Mouse (Mus musculus): Measurements from ENCODE around the gene Ccdc82. TPM values are rescaled to one million over a fixed set of nuclear protein-coding genes. Genes with fewer than 3 reads are reported as not detected.

Ccdc82 gene
- polyA plus RNA-seq, 2 experiments = 8.2 to 14.7 TPM

DNA sequence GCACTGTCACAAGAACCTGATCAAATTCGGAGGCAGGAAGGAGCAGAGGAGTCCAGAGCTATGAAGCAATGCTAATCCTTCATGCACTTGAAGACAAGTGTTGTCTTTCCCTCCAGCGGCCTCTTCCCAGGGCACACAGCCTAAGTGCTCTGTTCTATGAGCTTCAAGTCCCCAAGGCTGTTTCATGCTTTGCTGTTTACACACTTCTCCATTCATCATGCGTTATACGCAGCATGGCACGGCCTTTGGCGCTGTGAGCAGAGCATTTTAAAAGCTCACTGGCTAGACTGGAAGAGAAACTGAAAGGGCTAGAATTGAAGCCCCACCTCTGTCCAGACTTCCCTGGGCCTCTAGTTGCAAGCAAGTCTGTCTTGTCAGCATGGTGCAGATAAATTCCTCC is 57.2 kb downstream of the Ccdc82 start:
- DNase-seq (ENCODE audit: low spot score) = no peak
- H3K27ac ChIP-seq (replicated peaks; ENCODE audit: low read depth, low read length) = no peak overlapping the region
- WGBS = 80% methylated on average over 6 of the region's 6 CpGs
- TF ChIP-seq POLR2A (IDR thresholded peaks at IDR 0.05; ENCODE audit: borderline replicate concordance, extremely low read depth, insufficient read depth, insufficient read length) = no peak
- H3K27me3 ChIP-seq (ENCODE audit: control insufficient read depth, insufficient read depth, low read length) = no peaks in the 10 kb centered on the region
- no peak overlapping the region for H3K4me2 ChIP-seq (replicated peaks; ENCODE audit: low read depth, low read length, severe bottlenecking)
- no peak overlapping the region for H3K9ac ChIP-seq (ENCODE audit: low read depth, low read length, severe bottlenecking)
- H3K4me3 ChIP-seq (replicated peaks; ENCODE audit: low read length) = no peak overlapping the region
- ATAC-seq (ENCODE audit: low FRiP score, low read depth) = no peak
- peaks cover 27% of the 10 kb centered on the region for H3K4me1 ChIP-seq (ENCODE audit: control insufficient read depth, insufficient read depth, low read length)
- no peaks in the 10 kb centered on the region for H3K36me3 ChIP-seq (ENCODE audit: control insufficient read depth, insufficient read depth, low read length)
- H3K9me3 ChIP-seq (ENCODE audit: control insufficient read depth, low read length) = no peaks in the 10 kb centered on the region

DNA sequence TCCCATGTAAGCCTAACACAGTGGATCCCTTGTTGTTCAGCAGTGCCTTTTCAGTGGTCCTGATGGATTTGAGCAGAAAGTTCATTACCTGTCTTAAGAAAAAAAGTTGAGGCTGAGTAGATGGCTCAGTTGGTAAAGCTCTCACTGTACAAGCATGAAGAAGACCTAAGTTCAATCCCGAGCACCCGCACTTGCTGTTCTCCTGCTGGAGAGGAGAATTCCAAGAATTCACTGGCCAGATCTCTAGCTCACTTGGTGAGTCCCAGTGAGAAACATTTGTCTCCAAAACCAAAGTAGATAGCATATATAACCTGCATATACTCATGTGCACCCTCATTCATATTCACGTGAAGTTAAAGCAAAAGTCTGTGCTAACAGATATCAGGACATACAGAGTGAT is 59.7 kb downstream of the Ccdc82 start:
- no peaks in the 10 kb centered on the region for H3K9me3 ChIP-seq (ENCODE audit: control insufficient read depth, low read length)
- DNase-seq (ENCODE audit: low spot score) (no peak), ATAC-seq (ENCODE audit: low FRiP score, low read depth) (no peak)
- H3K4me1 ChIP-seq (ENCODE audit: control insufficient read depth, insufficient read depth, low read length) = peaks cover 7% of the 10 kb centered on the region; the same call in 1 of the 2 replicates
- no peak overlapping the region for H3K4me2 ChIP-seq (replicated peaks; ENCODE audit: low read depth, low read length, severe bottlenecking)
- no peaks in the 10 kb centered on the region for H3K36me3 ChIP-seq (ENCODE audit: control insufficient read depth, insufficient read depth, low read length)
- WGBS = 90% methylated on average over 3 of the region's 3 CpGs
- no peak overlapping the region for H3K4me3 ChIP-seq (replicated peaks; ENCODE audit: low read length)
- H3K27me3 ChIP-seq (ENCODE audit: control insufficient read depth, insufficient read depth, low read length) = no peaks in the 10 kb centered on the region
- no peak overlapping the region for H3K27ac ChIP-seq (replicated peaks; ENCODE audit: low read depth, low read length)
- TF ChIP-seq POLR2A (IDR thresholded peaks at IDR 0.05; ENCODE audit: borderline replicate concordance, extremely low read depth, insufficient read depth, insufficient read length) = no peak
- no peak overlapping the region for H3K9ac ChIP-seq (ENCODE audit: low read depth, low read length, severe bottlenecking)

DNA sequence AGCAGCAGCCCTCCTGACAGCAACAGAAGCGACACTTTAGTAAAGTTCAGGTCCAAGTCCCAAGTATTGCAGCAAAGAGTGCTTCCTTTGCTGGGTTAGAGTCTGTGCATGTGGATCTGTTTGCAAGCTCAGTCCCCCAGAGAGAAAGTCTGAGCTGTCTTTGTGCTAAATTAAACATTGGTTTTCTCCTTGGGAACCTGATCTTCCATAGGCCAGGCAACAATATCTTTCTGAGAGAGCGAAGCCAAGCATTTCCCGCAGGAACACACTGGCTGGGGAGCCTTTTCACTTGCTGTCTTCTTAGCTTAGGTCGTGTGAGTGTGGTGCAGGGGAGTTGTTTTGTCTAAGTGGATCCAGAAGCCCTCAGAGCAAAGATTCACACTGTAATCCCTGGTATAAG is 60.5 kb downstream of the Ccdc82 start:
- H3K4me3 ChIP-seq (replicated peaks; ENCODE audit: low read length) = no peak overlapping the region
- H3K4me1 ChIP-seq (ENCODE audit: control insufficient read depth, insufficient read depth, low read length) = peaks cover 6% of the 10 kb centered on the region; the same call in 1 of the 2 replicates
- TF ChIP-seq POLR2A (IDR thresholded peaks at IDR 0.05; ENCODE audit: borderline replicate concordance, extremely low read depth, insufficient read depth, insufficient read length) = no peak
- DNase-seq (ENCODE audit: low spot score) (peak; percentile 7), ATAC-seq (ENCODE audit: low FRiP score, low read depth) (no peak)
- no peak overlapping the region for H3K9ac ChIP-seq (ENCODE audit: low read depth, low read length, severe bottlenecking)
- H3K27ac ChIP-seq (replicated peaks; ENCODE audit: low read depth, low read length) = no peak overlapping the region
- H3K27me3 ChIP-seq (ENCODE audit: control insufficient read depth, insufficient read depth, low read length) = no peaks in the 10 kb centered on the region
- WGBS = 64% methylated on average over 4 of the region's 4 CpGs
- H3K36me3 ChIP-seq (ENCODE audit: control insufficient read depth, insufficient read depth, low read length) = no peaks in the 10 kb centered on the region
- H3K4me2 ChIP-seq (replicated peaks; ENCODE audit: low read depth, low read length, severe bottlenecking) = no peak overlapping the region
- H3K9me3 ChIP-seq (ENCODE audit: control insufficient read depth, low read length) = no peaks in the 10 kb centered on the region

DNA sequence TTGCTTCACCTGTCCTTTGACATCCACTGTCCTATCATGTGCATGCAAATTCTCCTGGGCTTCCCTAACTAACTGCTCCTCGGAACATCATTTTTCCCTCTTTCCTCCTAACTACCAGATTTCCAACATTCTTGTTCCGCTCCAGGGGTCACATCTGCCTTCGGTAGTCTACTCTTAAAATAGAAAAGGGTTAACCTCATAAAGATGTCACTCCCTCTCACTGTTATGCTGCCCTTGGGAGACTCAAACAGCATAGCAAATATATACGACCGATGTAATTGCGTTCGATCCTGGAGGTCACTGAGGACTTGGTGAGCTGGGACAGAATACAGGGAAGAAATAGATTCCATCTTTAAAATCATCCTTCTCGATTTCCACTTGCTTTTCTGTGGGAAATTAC is 62.0 kb downstream of the Ccdc82 start:
- no peak for TF ChIP-seq POLR2A (IDR thresholded peaks at IDR 0.05; ENCODE audit: borderline replicate concordance, extremely low read depth, insufficient read depth, insufficient read length)
- Histone ChIP-seq H3K9ac (ENCODE audit: low read depth, low read length, severe bottlenecking) (no peak overlapping the region), H3K27me3 (ENCODE audit: control insufficient read depth, insufficient read depth, low read length) (no peaks in the 10 kb centered on the region), H3K36me3 (ENCODE audit: control insufficient read depth, insufficient read depth, low read length) (no peaks in the 10 kb centered on the region), H3K4me1 (ENCODE audit: control insufficient read depth, insufficient read depth, low read length) (peaks cover 7% of the 10 kb centered on the region; the same call in 1 of the 2 replicates), H3K4me3 (replicated peaks; ENCODE audit: low read length) (no peak overlapping the region), H3K27ac (replicated peaks; ENCODE audit: low read depth, low read length) (no peak overlapping the region), H3K4me2 (replicated peaks; ENCODE audit: low read depth, low read length, severe bottlenecking) (no peak overlapping the region), H3K9me3 (ENCODE audit: control insufficient read depth, low read length) (no peaks in the 10 kb centered on the region)
- no peak for ATAC-seq (ENCODE audit: low FRiP score, low read depth)
- WGBS = 43% methylated on average over 8 of the region's 8 CpGs
- no peak for DNase-seq (ENCODE audit: low spot score)

DNA sequence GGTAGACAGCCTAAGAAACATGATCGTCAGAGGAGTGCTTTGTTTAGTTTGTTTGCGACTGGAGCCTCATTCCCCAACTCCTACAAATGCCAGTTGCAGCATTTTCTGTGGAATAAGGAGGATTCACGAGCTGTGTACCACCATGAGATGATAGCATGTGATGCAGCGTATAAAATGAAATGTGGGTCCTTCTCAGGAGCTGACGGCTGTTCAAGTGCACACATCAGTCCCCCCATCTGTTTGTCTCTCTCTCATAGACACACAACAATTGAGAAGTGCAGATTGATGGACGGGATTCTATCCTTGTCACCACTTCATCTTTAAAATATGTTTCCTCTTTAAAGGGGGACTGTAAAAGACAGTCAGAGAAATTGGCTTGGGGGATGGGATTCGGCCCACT is 63.1 kb downstream of the Ccdc82 start:
- H3K4me2 ChIP-seq (replicated peaks; ENCODE audit: low read depth, low read length, severe bottlenecking) = no peak overlapping the region
- H3K9me3 ChIP-seq (ENCODE audit: control insufficient read depth, low read length) = no peaks in the 10 kb centered on the region
- no peak for TF ChIP-seq POLR2A (IDR thresholded peaks at IDR 0.05; ENCODE audit: borderline replicate concordance, extremely low read depth, insufficient read depth, insufficient read length)
- H3K36me3 ChIP-seq (ENCODE audit: control insufficient read depth, insufficient read depth, low read length) = no peaks in the 10 kb centered on the region
- no peak overlapping the region for H3K27ac ChIP-seq (replicated peaks; ENCODE audit: low read depth, low read length)
- no peak overlapping the region for H3K9ac ChIP-seq (ENCODE audit: low read depth, low read length, severe bottlenecking)
- no peak overlapping the region for H3K4me3 ChIP-seq (replicated peaks; ENCODE audit: low read length)
- WGBS = 73% methylated on average over 7 of the region's 7 CpGs
- no peak for DNase-seq (ENCODE audit: low spot score)
- peaks cover 7% of the 10 kb centered on the region; the same call in 1 of the 2 replicates for H3K4me1 ChIP-seq (ENCODE audit: control insufficient read depth, insufficient read depth, low read length)
- no peak for ATAC-seq (ENCODE audit: low FRiP score, low read depth)
- no peaks in the 10 kb centered on the region for H3K27me3 ChIP-seq (ENCODE audit: control insufficient read depth, insufficient read depth, low read length)

DNA sequence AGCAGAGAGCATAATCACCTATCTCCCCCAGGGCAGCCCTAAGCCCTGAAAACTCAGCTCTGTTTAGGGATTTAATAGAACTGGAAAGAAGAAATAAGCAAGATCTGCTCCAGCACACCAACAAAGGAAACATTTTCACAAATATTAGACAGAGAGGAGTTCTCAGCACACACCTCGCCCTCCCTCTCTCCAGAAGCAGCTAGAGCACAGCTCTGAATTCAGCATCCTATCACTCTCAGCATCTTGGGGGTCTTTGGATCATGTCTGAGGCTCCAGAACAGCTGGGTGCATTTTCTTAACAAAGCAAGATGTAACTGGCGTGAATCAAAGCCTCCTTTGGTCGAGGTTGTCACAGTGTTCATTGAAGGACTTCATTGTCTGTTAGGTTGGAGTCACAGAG is 63.5 kb downstream of the Ccdc82 start:
- DNase-seq (ENCODE audit: low spot score) (no peak), ATAC-seq (ENCODE audit: low FRiP score, low read depth) (no peak)
- Histone ChIP-seq H3K4me2 (replicated peaks; ENCODE audit: low read depth, low read length, severe bottlenecking) (no peak overlapping the region), H3K27me3 (ENCODE audit: control insufficient read depth, insufficient read depth, low read length) (no peaks in the 10 kb centered on the region), H3K4me3 (replicated peaks; ENCODE audit: low read length) (no peak overlapping the region), H3K27ac (replicated peaks; ENCODE audit: low read depth, low read length) (no peak overlapping the region), H3K9me3 (ENCODE audit: control insufficient read depth, low read length) (no peaks in the 10 kb centered on the region), H3K9ac (ENCODE audit: low read depth, low read length, severe bottlenecking) (no peak overlapping the region), H3K36me3 (ENCODE audit: control insufficient read depth, insufficient read depth, low read length) (no peaks in the 10 kb centered on the region), H3K4me1 (ENCODE audit: control insufficient read depth, insufficient read depth, low read length) (peaks cover 7% of the 10 kb centered on the region; the same call in 1 of the 2 replicates)
- 74% methylated on average over 3 of the region's 3 CpGs for WGBS
- TF ChIP-seq POLR2A (IDR thresholded peaks at IDR 0.05; ENCODE audit: borderline replicate concordance, extremely low read depth, insufficient read depth, insufficient read length) = no peak

All from limb, embryonic 14.5 days (tissue).